Mouse (Mus musculus) CD8-positive naive resting alpha-beta T cell, adult 2 months (primary cell): ENCODE data around the gene Bag2.

Source experiments
- DNase-seq, 2 experiments: peaks; one replicate each; pipeline ENCODE4 v3.0.0; 2022; ENCODE audit warnings: low read depth in 2 of 2, low spot score in 2 of 2

The Bag2 gene

GRCm38 (mm10) chr1:33757491-33758041, at the start of gene Bag2:
Gene Bag2 (minus strand): TSS chr1:33757795.
- peak; percentile 24 to 28 for DNase-seq

DNA sequence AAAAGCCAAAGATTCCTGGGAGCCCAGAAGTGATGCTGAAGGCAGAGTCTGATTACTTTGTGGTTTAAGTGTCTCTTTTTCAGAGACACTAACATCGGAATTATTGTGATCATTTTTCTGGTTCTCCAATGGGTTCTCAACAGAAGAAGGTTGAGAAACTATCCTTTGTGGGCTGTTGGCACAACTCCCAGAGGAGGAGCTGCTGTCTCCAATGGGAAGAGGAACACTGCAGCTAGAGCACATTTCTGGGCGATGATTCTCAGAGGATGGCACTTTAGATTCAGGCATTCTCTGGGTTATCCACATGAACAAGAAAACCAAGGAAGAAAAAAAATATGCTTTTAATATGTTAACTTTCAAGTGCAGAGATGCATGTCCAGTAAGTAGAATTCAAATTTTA, 45.7 kb upstream of the Bag2 start:
- DNase-seq: no peak

GRCm38 (mm10) chr1:33799620-33800019, 42.0 kb upstream of the Bag2 start:
- no peak for DNase-seq

GRCm38 (mm10) chr1:33788493-33788892, 30.9 kb upstream of the Bag2 start:
- no peak for DNase-seq

DNA sequence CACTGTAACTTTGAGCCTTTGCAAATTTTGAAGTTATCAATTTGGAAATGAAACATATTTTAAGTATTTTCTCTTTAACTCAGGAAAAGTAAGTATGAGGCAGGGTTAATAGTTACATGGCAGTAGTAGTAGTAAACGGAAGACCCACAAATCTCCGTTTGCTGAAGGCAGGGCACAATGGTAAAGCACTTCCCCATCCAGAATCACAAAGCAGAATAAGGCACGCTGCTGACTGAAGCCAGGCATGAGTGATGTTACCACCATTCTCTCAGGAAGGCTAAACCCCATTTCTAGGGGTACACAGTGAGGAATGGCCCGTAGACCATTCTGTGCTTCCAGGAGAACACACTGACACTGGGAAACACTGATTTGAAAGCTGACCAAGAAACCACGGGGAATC, 30.5 kb upstream of the Bag2 start:
- DNase-seq: no peak

DNA sequence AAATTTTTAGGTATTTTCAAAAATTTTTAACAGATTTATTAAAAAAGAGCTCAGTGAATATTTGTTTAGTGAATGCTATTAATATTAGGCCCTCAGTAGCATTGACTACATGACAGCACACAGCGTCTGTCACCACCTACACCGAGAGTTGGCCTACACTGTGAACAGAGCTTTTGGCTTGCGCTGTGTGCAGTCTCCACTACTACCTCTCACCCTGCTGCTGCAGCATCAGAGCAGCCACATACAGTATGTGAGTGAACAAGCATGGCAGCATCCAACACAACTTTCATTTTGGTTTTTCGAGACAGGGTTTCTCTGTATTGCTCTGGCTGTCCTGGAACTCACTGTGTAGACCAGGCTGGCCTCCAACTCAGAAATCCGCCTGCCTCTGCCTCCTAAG, 27.0 kb upstream of the Bag2 start:
- no peak for DNase-seq

DNA sequence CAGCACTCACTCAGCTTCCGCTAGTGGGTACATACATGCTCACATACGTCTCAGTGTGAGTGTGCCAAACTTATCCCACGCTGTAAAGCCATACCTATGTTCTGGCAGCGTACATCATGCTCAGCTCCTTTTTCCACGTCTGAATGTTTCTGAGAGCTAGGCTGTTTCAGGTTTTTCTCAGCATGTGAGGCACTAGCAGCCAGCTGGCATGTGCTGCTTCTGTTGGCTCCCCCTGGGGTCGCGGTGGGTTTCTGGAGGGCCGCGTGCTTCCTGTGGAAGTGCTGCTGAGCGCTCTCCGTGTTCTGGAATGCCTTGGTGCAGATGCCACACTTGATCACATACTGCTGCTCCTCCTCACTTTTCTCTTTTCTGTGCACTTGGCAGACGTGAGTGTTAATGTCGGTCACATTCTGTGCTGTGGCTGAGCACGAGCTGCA, 18.6 kb upstream of the Bag2 start:
- DNase-seq: no peak

GRCm38 (mm10) chr1:33772106-33772505, 14.5 kb upstream of the Bag2 start:
- no peak for DNase-seq

- DNase-seq: no peak
These were observed 14.0 kb upstream of the Bag2 start for GRCm38 (mm10) chr1:33771621-33772020.

- DNase-seq: no peak
These were observed 11.2 kb upstream of the Bag2 start for GRCm38 (mm10) chr1:33768827-33769226.

GRCm38 (mm10) chr1:33768091-33768787, 10.6 kb upstream of the Bag2 start:
- DNase-seq: no peak

DNA sequence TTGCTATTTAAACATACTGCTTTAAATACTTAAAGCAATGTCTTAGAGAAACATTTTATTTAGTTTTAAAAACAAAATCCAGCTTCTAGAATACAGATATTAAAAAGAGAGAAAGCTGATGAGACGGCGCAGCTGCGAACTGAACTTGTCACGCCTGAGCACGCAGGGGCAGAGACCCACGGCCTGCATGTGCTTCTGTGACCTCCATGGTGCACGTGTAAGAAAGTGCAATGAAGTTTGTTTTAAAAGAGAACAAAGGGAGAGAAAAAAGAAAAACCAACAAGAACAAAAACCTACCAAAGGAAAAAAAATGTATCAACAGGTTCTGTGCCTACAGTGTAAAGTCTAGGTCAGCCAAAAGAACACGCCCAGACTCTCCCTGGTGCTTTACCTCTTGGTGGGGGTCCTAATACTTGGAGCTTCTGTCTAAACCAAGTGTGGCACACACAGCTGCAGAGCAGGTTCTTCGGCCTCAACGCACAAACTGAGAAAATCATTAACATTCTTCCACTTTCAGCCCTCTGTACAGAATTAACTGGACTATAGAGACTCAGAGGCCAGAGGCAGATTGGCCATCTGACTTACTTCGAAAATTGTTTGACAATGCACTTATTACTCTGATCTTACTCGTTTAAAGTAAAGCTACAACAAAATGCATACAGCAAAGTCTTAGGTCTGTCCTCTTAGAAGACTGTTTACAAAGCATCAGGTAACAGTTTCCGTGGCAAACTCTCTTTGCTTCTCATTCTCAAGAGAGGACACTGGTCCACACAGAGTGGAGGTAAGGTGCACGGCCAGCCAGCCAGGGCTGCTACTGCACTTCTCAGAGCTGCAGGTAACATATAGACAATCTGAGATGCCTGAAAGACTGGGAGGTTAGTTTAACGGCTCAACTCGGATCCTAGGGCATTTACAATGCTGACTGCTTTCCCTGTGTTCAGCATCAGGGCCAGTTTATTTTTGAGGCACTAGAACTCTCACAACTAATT, 9.2 kb upstream of the Bag2 start:
- DNase-seq: no peak

GRCm38 (mm10) chr1:33765468-33766080, 8.0 kb upstream of the Bag2 start:
- no peak for DNase-seq

- DNase-seq: no peak
These were observed 6.2 kb upstream of the Bag2 start for GRCm38 (mm10) chr1:33763826-33764225.

DNA sequence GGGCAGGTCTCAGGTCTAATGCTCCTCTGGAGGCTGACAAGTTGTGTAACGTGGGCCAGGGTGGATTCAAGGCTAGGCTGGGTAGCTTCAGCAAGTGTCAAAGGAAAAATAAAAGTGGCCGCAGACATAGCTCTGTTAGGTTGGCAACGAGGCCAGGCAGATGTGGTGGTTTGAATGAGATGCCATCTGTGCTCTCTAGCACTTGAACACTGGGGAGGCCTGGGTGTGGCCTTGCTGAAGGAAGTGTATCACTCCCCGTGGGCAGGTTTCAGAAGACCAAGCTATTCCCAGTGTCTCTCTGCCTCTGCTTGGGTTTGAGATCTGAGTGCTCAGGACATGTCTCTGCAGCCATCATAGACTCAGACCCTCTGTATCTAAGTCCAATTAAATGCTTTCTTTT, 893 bp upstream of the Bag2 start:
- no peak for DNase-seq

DNA sequence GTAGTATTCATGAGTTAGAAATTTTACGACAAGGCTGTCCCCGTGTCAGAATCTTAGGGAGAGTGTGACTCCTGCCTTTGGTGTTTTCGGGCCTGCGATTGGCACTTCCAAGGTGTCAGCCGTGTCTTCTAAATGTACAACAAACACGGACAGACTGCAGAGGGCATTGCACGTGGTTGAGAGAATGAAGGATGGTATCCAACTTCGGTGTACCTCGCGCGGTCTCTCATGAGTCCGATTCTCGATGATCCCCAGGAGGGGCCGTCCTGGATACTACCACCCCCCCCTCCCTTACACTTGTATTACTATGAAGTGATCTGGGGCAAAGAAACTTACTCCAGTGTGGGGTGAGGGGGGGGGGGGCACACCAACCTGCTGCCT, 572 bp downstream of the Bag2 start:
- DNase-seq: no peak

DNA sequence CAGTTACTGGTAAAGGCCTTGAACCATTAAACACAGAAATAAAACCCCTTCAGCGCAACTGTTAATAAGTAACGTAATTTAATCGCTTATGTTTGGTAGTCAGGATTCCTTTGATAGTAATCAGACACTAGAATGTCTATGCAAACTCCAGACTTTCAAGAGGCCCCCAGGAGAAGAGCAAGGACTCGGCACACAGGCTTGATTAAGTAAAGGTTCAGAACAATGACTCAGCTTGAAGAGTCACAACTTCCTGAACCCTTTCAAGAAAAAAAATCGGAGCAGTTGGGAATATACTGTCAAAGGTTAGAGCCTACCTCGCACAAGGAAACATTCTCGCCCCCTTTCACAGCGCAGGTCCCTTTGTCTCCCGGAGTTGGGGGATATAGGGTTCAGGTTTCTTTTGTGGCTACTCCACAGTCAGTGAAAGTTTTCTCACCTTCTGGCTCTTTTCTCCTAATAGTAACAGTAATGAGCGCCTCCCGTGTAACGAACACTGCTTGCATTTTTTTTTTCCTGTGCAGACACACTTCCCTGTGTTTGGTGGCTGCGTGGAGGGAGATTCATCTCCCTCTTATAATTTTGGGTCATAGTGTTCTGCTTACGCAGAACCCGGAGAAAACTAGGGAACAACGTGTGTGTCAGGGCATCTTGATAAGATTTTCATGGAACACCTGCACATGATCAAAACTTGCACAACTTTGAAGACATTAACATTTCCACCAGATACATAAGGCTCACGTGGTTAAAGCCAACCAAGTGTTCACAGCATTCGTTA, 1.1 kb downstream of the Bag2 start:
- no peak for DNase-seq

GRCm38 (mm10) chr1:33755799-33756198, 1.8 kb downstream of the Bag2 start:
- no peak for DNase-seq

GRCm38 (mm10) chr1:33754965-33755735, 2.4 kb downstream of the Bag2 start:
- no peak for DNase-seq

DNA sequence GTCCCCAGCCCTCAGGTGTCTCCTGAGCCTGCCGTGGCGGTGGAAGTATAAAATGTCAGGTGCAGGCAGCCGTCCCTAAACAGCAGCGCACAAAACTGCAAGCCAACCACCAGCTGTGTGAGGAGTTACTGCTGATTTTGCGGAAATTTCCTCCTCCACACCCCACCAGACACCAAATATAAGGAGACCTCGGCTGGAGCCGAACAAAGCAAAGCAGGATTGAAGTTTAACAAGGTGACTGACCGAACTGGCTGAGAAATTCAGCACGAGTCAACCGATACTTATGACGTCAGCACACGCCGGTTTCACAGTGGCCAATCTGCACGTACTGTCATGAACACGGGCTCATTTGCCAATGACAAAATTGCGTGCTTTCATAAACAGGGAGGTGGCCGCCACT, 3.5 kb downstream of the Bag2 start:
- DNase-seq: no peak
